Mouse (Mus musculus) urinary bladder, postnatal 25 days (tissue): ENCODE results near the gene Kctd19.
A peak's percentile ranks its signal among the peaks of the same experiment; 100 is the strongest.

ENCODE experiments used
- DNase-seq: peaks from one replicate; pipeline ENCODE4 v3.0.0; 2022; ENCODE audit warnings: low spot score

Gene Kctd19

DNA sequence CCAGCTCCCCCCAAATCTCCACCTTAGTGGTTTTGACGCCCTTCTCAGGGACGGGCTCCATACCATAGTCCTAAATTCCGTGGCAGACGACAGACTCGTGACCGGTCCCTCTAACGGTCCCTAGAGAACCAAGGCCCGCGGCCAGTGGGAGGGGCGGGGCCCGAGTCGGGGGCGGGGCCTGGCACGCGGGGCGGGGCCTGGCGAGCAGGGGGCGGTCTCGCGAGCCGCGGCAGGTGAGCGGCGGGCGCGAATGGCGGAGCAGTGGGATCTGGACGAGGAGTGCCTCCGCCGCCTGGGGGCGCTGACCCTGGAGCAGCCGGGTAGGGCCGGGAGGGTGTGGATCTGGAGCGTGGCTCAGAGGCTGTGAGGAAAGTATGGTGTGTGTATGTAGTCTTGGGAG, at the start of gene Kctd19, which contains the start of gene Lrrc36:
TSS of gene Kctd19 (minus strand) at position 112 of the 400 bp plus-strand sequence.
TSS of gene Lrrc36 (plus strand) at position 181 of the 400 bp plus-strand sequence.
- DNase-seq: peak; percentile 57

DNA sequence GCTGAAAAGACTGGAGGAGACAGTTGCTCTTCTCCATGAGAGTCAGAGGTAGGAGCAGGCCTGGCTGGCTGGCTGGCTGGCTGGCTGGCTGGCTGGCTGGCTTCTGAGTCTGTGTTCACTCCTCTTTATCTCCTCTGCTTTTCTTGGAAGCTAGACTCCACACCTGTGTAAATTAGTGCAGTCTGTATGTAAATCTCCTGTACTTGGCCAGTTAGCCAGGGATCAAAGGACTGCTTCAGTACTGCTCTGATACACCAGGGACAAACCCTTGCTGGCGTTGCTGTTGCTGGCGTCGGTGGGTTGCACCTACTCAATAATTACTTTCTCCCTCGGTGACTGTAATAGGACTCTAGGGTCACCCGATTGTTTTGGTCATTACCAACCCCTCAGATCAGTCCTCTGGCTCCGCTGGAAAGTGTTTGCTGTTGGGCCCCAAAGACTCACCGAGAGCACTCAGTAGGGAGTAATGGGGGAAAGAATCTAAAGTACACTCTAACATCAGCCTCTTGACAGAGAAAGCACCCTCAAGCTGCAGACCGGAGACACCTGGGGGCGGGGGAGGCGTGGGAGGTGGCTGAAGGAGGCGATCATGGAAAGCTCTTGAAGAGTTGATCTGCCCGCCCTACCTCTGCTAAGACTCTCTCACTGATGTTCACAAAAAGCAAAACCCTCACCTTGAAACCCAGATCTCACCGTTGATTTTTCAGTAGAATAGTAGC, 47.9 kb upstream of the Kctd19 start:
- no peak for DNase-seq

- DNase-seq: no peak
Observed at GRCm38 (mm10) chr8:105455218-105455617, 41.9 kb upstream of the Kctd19 start.

GRCm38 (mm10) chr8:105454088-105454487, 40.8 kb upstream of the Kctd19 start:
- DNase-seq: no peak

- DNase-seq: no peak
Observed at GRCm38 (mm10) chr8:105453296-105453695, 40.0 kb upstream of the Kctd19 start.

- no peak for DNase-seq
Observed at GRCm38 (mm10) chr8:105451903-105452603, 38.8 kb upstream of the Kctd19 start.

DNA sequence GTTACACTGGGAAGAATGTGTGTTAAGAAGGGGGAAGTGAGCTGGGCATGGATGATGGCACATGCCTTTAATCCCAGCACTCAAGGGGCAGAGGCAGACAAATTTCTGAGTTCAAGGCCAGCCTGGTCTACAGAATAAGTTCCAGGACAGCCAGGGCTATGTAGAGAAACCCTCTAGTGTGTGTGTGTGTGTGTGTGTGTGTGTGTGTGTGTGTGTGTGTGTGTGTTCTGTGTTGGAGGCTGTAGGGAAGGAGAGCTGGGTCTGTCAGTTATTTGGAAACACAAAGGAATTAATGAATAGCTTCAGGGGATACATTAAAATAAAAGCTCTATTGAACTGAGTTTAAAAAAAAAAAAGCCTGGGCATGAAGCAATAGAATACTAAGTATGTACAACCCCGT, 37.7 kb upstream of the Kctd19 start:
- no peak for DNase-seq

DNA sequence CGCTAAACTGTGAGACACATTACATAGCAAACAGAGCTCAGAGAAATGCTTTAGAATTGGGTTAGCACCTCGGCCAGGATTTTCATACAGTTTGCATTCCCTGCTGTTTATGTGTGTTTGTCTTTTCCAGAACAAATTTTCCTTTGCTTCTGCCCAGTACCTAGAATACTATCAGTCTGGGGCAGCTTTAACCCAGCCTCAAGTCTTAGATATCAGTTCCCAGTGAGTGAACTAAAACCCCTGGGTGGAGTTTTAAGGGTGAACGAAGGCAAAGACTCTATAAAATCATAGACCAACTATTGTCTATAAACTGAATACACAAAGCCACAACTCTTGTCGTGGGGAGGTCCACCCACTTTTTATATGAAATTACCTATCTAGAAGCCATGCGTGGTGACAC, 35.3 kb upstream of the Kctd19 start:
- no peak for DNase-seq

- no peak for DNase-seq
Observed at GRCm38 (mm10) chr8:105448188-105448587, 34.9 kb upstream of the Kctd19 start.

GRCm38 (mm10) chr8:105446127-105446552, 32.8 kb upstream of the Kctd19 start:
- DNase-seq: no peak

DNA sequence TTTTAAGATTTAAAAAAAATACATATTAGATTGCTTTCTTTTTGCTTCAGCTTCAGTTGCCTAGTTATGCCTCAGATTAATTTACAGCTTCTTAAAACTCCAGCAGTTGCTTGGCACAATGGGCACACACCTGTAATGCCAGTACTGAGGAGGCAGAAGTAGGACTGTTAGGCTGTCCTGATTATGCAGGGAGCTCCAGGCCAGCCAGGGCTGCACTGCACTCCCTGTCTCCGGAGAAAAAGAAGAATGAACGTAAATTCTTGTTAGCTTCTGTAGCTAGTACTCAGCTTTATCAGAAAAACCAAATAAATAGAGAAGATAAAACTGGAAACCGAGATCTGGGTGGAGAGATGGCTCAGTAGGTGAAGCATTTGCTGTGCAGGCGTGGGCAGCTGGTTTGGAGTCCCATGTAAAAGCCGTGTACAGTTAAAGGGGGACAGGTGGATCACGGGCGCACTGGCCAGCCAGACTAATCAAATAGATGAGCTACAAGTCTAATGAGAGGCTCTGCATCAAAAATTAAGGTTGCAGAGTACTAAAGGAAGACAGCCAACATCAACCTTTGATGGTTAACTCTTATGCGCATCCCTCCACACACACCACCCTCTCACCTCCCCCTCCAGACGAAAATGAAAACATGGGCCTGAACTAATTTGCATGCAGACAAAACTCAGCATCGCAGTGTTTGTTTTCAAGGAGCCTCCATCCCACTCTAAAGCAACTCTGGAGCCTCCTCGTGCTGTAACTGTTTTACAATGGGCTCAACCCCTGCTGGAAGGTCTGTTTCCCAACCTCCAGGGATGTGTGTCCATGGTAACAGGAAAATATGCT, 32.2 kb upstream of the Kctd19 start:
- no peak for DNase-seq

DNA sequence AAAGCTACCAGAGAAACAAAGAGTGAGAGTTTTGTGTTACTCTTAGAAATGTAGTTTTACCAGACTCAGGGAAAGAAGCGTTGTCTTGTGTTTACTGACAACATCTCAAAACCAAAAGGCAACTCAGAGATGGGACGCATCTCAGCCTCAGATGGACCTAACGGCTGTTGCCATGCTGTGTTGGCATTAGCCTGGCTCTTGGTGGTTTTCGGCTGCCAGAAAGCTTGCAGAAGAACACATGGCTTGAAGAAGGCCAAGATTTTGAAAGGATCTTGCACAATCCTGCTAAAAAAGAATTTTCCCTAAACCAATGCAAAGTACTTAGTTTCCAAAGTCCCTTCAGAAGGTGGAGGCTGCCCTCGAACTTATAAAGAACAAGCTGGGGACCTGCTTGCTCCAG, 29.4 kb upstream of the Kctd19 start:
- no peak for DNase-seq

DNA sequence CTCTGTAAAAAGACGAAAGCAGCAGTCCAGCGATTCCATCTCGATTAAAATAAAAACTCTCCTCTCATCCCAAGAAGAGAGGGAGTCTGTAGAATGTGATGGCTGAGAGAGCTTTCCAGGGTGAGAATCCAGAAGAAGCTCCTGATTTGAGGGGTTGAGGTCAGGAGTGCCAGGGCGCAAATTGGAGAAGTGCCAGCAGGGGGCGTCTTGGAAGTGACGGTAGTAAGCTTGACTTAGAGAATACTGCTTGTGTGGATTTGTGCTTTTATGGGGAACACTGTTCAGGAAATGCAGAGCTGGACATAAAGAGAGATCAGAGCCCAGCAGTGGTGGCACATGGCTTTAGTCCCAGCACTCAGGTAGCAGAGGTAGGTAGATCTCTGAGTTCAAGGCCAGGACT, 28.1 kb upstream of the Kctd19 start:
- peak; percentile 40 for DNase-seq

DNA sequence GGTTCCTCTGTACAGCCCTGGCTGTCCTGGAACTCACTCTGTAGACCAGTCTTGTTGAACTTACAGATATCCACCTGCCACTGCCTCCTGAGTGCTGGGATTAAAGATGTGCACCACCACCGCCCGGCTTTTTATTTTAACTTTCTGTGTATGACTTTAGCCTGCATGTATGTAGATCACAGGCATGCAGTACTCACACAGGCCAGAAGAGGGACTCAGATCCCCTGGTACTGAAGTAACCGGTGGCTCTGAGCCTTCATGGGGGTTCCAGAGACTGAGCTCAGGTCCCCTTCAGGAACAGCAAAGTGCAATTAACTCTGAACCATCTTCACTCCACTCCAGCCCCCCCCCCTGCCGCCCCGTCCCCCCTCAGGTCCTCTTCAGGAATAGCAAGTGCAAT, 25.6 kb upstream of the Kctd19 start:
- DNase-seq: no peak

GRCm38 (mm10) chr8:105437078-105437748, 23.9 kb upstream of the Kctd19 start:
- no peak for DNase-seq

DNA sequence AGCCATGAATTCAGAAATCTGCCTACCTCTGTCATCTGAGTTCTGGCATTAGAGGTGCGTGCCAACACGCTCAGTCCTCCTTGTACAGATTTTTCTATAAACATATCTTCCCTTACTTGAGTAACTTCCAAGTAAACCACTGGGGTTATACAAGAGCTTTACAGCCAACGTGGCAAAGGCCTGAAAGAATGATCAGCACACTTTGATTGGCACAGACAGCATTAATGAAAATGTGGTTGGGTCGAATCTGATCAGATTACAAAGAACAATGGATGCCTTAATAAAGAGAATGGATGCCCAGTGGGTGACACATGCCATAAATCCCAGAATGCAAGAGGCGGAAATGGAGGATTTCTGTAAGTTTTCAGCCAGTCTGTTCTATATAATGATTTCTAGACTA, 22.9 kb upstream of the Kctd19 start:
- DNase-seq: no peak

DNA sequence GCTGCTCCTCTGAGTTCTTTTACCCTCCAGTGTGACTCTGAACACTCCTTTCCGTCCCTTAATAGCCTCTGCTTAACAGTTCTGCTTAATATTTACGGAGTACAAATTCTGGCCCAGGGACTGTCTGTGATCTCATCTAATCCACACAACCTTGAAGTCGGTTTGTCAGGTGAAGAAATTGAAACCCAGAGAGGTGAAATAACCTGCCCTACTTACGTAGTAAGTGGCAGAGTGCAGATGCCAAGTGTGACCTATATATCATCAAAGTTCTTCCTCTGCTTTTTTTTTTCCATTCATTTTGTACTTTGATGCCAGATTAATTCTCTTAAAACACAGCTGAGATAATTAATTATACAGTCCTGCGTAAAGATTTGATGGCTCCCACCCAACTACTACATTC, 20.8 kb upstream of the Kctd19 start:
- DNase-seq: no peak

- no peak for DNase-seq
Observed at GRCm38 (mm10) chr8:105433511-105433910, 20.2 kb upstream of the Kctd19 start.

DNA sequence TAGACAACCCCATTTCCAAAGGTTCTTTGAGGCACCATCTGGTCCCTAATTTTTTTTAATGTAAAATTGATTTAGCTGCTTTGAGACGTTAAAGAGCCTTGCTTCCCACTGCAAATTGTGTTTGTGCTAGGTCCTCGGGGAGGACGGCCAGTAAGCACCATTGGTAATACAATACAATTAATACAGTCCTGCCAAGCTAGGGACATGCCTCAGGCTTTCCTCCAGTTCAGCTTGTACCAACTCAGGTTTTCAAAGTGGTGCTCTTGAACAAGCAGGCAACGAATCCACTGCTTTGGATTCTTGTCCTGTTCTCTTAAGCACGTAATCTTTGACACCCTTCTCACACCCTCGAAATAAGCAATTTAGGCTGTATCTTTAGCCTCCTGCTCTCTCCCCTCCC, 19.7 kb upstream of the Kctd19 start:
- no peak for DNase-seq

DNA sequence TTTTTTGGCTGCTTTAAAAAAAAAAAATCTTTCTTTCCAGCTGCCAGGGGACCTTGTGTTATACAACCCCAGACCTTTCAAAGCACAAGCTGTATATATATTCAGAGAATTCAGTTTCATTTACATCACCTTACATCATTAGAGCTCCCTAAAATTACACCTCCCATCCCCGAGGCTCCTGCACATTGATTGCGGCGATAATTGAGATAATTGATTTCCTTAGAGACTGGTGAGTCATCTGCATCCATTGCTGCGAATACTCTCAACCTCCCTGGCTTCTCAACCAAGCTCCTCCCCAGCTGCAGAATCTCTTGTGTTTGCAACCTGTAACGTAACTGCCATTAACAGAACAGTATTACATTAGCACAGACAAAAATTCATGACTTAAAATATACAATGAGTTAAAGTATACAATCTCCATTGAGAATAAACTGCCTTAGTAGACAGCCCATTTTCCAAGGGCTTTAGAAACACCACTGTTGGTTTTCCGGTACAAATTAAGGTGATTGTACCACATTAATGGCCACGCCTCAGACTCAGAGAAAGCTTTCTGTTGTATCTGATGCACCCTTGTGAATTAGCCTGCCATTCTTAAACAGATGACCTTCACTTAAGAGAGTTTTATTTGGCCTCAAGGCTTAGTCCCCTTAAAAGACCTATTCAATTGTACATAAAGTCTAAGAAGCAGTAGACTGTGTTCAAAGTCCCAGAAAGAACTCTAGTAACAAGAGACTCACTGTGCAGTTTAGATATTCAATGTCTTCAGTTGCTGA, 18.6 kb upstream of the Kctd19 start:
- DNase-seq: no peak

DNA sequence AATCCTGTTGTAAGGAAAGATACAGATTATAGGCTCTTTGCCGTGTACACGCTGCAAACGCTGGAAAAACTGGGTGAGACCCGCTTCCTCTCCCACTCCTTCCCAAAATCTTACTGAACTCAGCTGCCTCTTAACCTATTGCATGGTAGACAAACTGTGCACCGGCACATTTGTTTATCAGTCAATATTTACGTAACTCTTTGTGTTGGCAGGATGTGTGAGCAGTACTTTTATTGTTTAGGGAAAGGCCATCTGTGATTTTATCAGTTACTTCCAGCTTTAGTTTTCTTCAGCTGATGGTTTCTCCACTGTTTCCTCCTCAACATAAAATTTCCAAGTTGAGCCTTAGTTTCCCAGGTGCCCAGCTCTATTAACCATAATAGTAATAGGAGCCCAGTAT, 13.6 kb upstream of the Kctd19 start:
- DNase-seq: no peak
